ENCODE assay signal across 19 mouse cellular contexts in genomic region chr14:31671635-31672320, GRCm38 (mm10). TPM values are rescaled to one million over a fixed set of nuclear protein-coding genes. Genes with fewer than 3 reads are reported as not detected.
DNase-seq lines count a peak whose midpoint lies in the region; ATAC-seq and TF ChIP-seq lines count a peak whose summit lies in the region.
"Had no signal": no experiment of that assay in that cellular context is flagged by ENCODE, and none has a peak within 500 bp of the region (broad histone marks: within the 10 kb centered on the region; RNA-seq: fewer than 3 reads in every experiment).

No protein-coding gene starts in this region.

- no peak for TF ChIP-seq CTCF in layer of hippocampus, adult 2 months (conservative IDR thresholded peaks at IDR 0.05)
- TF ChIP-seq CTCF in liver, postnatal 0 days (IDR thresholded peaks at IDR 0.05; ENCODE audit: low read depth) = no peak

- peaks cover 6% of the 10 kb centered on the region for H3K36me3 ChIP-seq in liver, postnatal 0 days (replicated peaks; ENCODE audit: insufficient read depth, low read length)

- H3K9ac ChIP-seq in liver, postnatal 0 days (replicated peaks) = no peak overlapping the region
- H3K9ac ChIP-seq: heart, embryonic 15.5 days; hindbrain, embryonic 13.5 days had no signal

- H3K4me2 ChIP-seq in liver, postnatal 0 days (ENCODE audit: low read depth, low read length) = no peak overlapping the region
- H3K4me2 ChIP-seq: heart, embryonic 15.5 days; hindbrain, embryonic 13.5 days had no signal

- no peak overlapping the region for H3K4me3 ChIP-seq in layer of hippocampus, adult 2 months
- no peak overlapping the region for H3K4me3 ChIP-seq in liver, postnatal 0 days (ENCODE audit: low read depth, low read length)
- H3K4me3 ChIP-seq: heart, embryonic 15.5 days; hindbrain, embryonic 13.5 days had no signal

- WGBS in liver, postnatal 0 days (ENCODE audit: insufficient replicate concordance) = 59% methylated on average over 10 of the region's 10 CpGs

- H3K27me3 ChIP-seq in liver, postnatal 0 days (ENCODE audit: insufficient read depth, low read length) = no peaks in the 10 kb centered on the region
- H3K27me3 ChIP-seq: CH12.LX; heart, embryonic 15.5 days had no signal

- ATAC-seq in granulocyte monocyte progenitor cell, adult 5-6 weeks (replicated peaks; ENCODE audit: poor library complexity, severe bottlenecking) = peak; percentile 16
- ATAC-seq in liver, postnatal 0 days = no peak

- 0 out of 2 replicates have a peak, but pooled peaks have one; percentile 34 for TF ChIP-seq EP300 in liver, postnatal 0 days (IDR thresholded peaks at IDR 0.05; ENCODE audit: low read depth)

- H3K9me3 ChIP-seq in liver, postnatal 0 days (ENCODE audit: low read length) = no peaks in the 10 kb centered on the region
- H3K9me3 ChIP-seq: heart, embryonic 15.5 days; hindbrain, embryonic 13.5 days had no signal

- H3K27ac ChIP-seq in layer of hippocampus, adult 2 months = peak overlapping the region; percentile 15; the same call in 1 of the 2 replicates
- peak overlapping the region; percentile 35 for H3K27ac ChIP-seq in liver, postnatal 0 days (ENCODE audit: low read depth)
- H3K27ac ChIP-seq: heart, embryonic 15.5 days; hindbrain, embryonic 13.5 days had no signal

- no peak for DNase-seq in layer of hippocampus, adult 2 months (ENCODE audit: low spot score in 2 of 2)
- DNase-seq in layer of hippocampus, adult 8-10 months (ENCODE audit: low spot score in 2 of 2) = no peak
- DNase-seq in ZHBTc4 (ENCODE audit: low read depth, low spot score) = peak; percentile 68
- DNase-seq in liver, postnatal 0 days = no peak
- DNase-seq in urinary bladder, adult 2 months (ENCODE audit: low spot score) = no peak
- DNase-seq in cerebellum, postnatal 4 days (ENCODE audit: low spot score in 2 of 2) = no peak
- DNase-seq: cerebellum, adult 9-10 months; embryo, embryonic 11 days; gastrocnemius, postnatal 10 days; kidney, adult 8-10 months; lung, postnatal 10 days; thymus, postnatal 25 days had no signal

- peaks cover 32% of the 10 kb centered on the region for H3K4me1 ChIP-seq in liver, postnatal 0 days (ENCODE audit: insufficient read depth)

RNA-seq across cellular contexts. Expression of gene Hacl1, which starts 30.7 kb away (rescaled TPM):
- total RNA-seq in layer of hippocampus, adult 2 months (2021) = 1 to 10 TPM; 7.0 to 9.4 TPM
- 10 to 100 TPM in 1 of 4 experiments, 1 to 10 TPM in 3; 7.3 to 10.9 (median 9.1) TPM for total RNA-seq in layer of hippocampus, adult 8-10 months (2022)
- total RNA-seq in granulocyte monocyte progenitor cell, adult 5-6 weeks (2014; fragmentation: Nextera tagmentation) = 6.0 and 23.7 TPM in 2 replicates
- total RNA-seq in granulocyte monocyte progenitor cell, adult 5-6 weeks (2017) = 24.1 and 24.3 TPM in 2 replicates
- polyA plus RNA-seq in liver, postnatal 0 days (2015; fragmentation: Nextera tagmentation; extraction: Ambion mirVana) = 310 and 342 TPM in 2 replicates
- 19.3 and 24.1 TPM in 2 replicates for polyA plus RNA-seq in urinary bladder, adult 2 months (2012; rRNA removed)

RNA-seq across cellular contexts. Expression of gene Btd, which starts 30.9 kb away (rescaled TPM):
- total RNA-seq in layer of hippocampus, adult 2 months (2021) = 1 to 10 TPM; 9.6 TPM
- total RNA-seq in layer of hippocampus, adult 8-10 months (2022) = 10 to 100 TPM in 3 of 4 experiments, 1 to 10 TPM in 1; 9.0 to 12.5 (median 11.0) TPM
- total RNA-seq in granulocyte monocyte progenitor cell, adult 5-6 weeks (2014; fragmentation: Nextera tagmentation) = 23.4 and 25.4 TPM in 2 replicates
- 11.3 and 12.4 TPM in 2 replicates for total RNA-seq in granulocyte monocyte progenitor cell, adult 5-6 weeks (2017)
- polyA plus RNA-seq in liver, postnatal 0 days (2015; fragmentation: Nextera tagmentation; extraction: Ambion mirVana) = 40.3 and 44.1 TPM in 2 replicates
- 25.4 and 27.7 TPM in 2 replicates for polyA plus RNA-seq in urinary bladder, adult 2 months (2012; rRNA removed)

RNA-seq across cellular contexts. Expression of gene Gm49387, which starts 31.1 kb away (rescaled TPM):
- under 1 TPM in 1 of 2 experiments, not detected in 1; 0.95 TPM for total RNA-seq in layer of hippocampus, adult 2 months (2021)
- total RNA-seq in layer of hippocampus, adult 8-10 months (2022) = not detected
- total RNA-seq in granulocyte monocyte progenitor cell, adult 5-6 weeks (2014; fragmentation: Nextera tagmentation) = not detected in 2 replicates
- total RNA-seq in granulocyte monocyte progenitor cell, adult 5-6 weeks (2017) = not detected in 2 replicates
- 0.89 and 3.9 TPM in 2 replicates for polyA plus RNA-seq in liver, postnatal 0 days (2015; fragmentation: Nextera tagmentation; extraction: Ambion mirVana)
- polyA plus RNA-seq in urinary bladder, adult 2 months (2012; rRNA removed) = not detected in 2 replicates
- total RNA-seq: CH12.LX; liver, adult 2 months had no signal
- polyA plus RNA-seq: brain, embryonic 14.5 days; large intestine, adult 2 months had no signal
